Mouse (Mus musculus): ENCODE data around the gene Emilin3.

DNA sequence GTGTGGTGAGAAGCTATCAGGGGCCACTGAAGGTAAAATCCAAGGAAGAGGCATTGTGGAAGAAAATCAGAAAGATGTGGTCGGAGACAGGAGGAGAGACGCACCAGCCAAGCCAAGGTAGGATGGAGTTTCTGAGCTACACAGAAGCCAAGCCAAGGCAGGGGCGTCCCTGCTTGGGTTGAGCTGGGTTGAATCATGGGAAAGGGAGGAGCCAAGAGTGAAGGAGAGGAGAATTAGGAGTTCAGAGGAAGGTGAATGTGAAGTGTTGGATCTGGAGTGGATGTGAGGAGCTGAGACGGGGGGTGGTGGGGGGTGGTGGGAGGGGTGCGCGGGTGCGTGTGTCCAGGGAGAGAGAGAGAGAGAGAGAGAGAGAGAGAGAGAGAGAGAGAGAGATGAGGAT lies 9.2 kb upstream of the Emilin3 start:
- no peak for TF ChIP-seq CTCF (IDR thresholded peaks at IDR 0.05; ENCODE audit: extremely low read depth, insufficient read depth, insufficient read length, insufficient replicate concordance)
- no peak for TF ChIP-seq POLR2A (IDR thresholded peaks at IDR 0.05; ENCODE audit: low read depth, low read length)
